Mouse (Mus musculus) midbrain, embryonic 11.5 days (tissue): ENCODE measurements at regions not wholly inside any gene's neighbourhood (a gene's known extent, or its start where the extent isn't known, plus 50 kb on each side); places are given as distances from the start of the nearest gene placed in this dataset.

Source experiments
- ATAC-seq: fragments of 200-750 bp; cut with Nextera tagmentation; 2 replicates; pipeline ENCODE4 v1.8.0; 2017; ENCODE audit warnings: moderate TSS enrichment, moderate library complexity; ENCODE audit not compliant: low FRiP score
- DNase-seq: peaks from one replicate; pipeline ENCODE4 v3.0.0; 2015; ENCODE audit warnings: low spot score; ENCODE audit errors: missing footprints
- H3K27ac ChIP-seq: fragments of 300-500 bp; sonication (generic); 2 replicates; pipeline ENCODE4 v1.5.1; 2014; ENCODE audit warnings: low read depth, low read length
- H3K27me3 ChIP-seq: fragments of 300-500 bp; sonication (generic); 2 replicates; pipeline ENCODE4 v1.6.1; 2014; ENCODE audit warnings: mild to moderate bottlenecking, low read length, moderate library complexity, mixed read lengths; ENCODE audit not compliant: control insufficient read depth, insufficient read depth
- H3K36me3 ChIP-seq: fragments of 300-500 bp; sonication (generic); 2 replicates; pipeline ENCODE4 v1.6.1; 2014; ENCODE audit warnings: mild to moderate bottlenecking, low read length, moderate library complexity, mixed read lengths; ENCODE audit not compliant: control insufficient read depth, insufficient read depth
- H3K4me1 ChIP-seq: fragments of 300-500 bp; sonication (generic); 2 replicates; pipeline ENCODE4 v1.6.1; 2014; ENCODE audit warnings: low read length; ENCODE audit not compliant: control insufficient read depth, insufficient read depth
- H3K4me2 ChIP-seq: fragments of 300-500 bp; sonication (generic); 2 replicates; pipeline ENCODE4 v1.6.1; 2014; ENCODE audit warnings: mild to moderate bottlenecking, moderate library complexity
- H3K4me3 ChIP-seq: fragments of 300-500 bp; sonication (generic); 2 replicates; pipeline ENCODE4 v1.5.1; 2014; ENCODE audit warnings: low read depth, low read length
- H3K9ac ChIP-seq: fragments of 300-500 bp; sonication (generic); 2 replicates; pipeline ENCODE4 v1.6.1; 2014; ENCODE audit warnings: low read length
- H3K9me3 ChIP-seq: fragments of 300-500 bp; sonication (generic); 2 replicates; pipeline ENCODE4 v1.6.1; 2016; ENCODE audit warnings: low read length; ENCODE audit not compliant: control insufficient read depth
- WGBS: fragments of 180-500 bp; shearing (Covaris S2); extraction: QIAGEN DNeasy Blood & Tissue Kit; methylation state at CpG from one replicate; pipeline ENCODE4 v1.1.7; 2014; 5-methylcytosine and 5-hydroxymethylcytosine counted together

GRCm38 (mm10) chr2:28304712-28305111 lies 111.9 kb downstream of the Olfm1 start:
- Histone ChIP-seq H3K4me1 (no peaks in the 10 kb centered on the region), H3K27ac (no peak overlapping the region), H3K4me3 (no peak overlapping the region), H3K4me2 (no peak overlapping the region), H3K9me3 (no peaks in the 10 kb centered on the region), H3K36me3 (no peaks in the 10 kb centered on the region), H3K9ac (no peak overlapping the region), H3K27me3 (no peaks in the 10 kb centered on the region)
- DNase-seq (peak; percentile 88), ATAC-seq (no peak)
- WGBS: 8% methylated on average over 3 of the region's 3 CpGs

- H3K9ac ChIP-seq: no peak overlapping the region
- no peak overlapping the region for H3K4me2 ChIP-seq
- WGBS: 91% methylated on average over 5 of the region's 5 CpGs
- DNase-seq (no peak), ATAC-seq (no peak)
- no peak overlapping the region for H3K27ac ChIP-seq
- no peak overlapping the region for H3K4me3 ChIP-seq
- H3K27me3 ChIP-seq: no peaks in the 10 kb centered on the region
- no peaks in the 10 kb centered on the region for H3K9me3 ChIP-seq
- H3K36me3 ChIP-seq: no peaks in the 10 kb centered on the region
- H3K4me1 ChIP-seq: no peaks in the 10 kb centered on the region
Observed at GRCm38 (mm10) chr2:28309122-28309521, 116.3 kb downstream of the Olfm1 start.

- no peak overlapping the region for H3K4me2 ChIP-seq
- ATAC-seq: no peak
- no peaks in the 10 kb centered on the region for H3K4me1 ChIP-seq
- H3K27ac ChIP-seq: no peak overlapping the region
- no peaks in the 10 kb centered on the region for H3K9me3 ChIP-seq
- 83% methylated on average over 6 of the region's 6 CpGs for WGBS
- no peak overlapping the region for H3K4me3 ChIP-seq
- no peaks in the 10 kb centered on the region for H3K36me3 ChIP-seq
- no peak overlapping the region for H3K9ac ChIP-seq
- H3K27me3 ChIP-seq: no peaks in the 10 kb centered on the region
- DNase-seq: peak; percentile 33
Observed at GRCm38 (mm10) chr2:28312212-28312611, 119.4 kb downstream of the Olfm1 start.

GRCm38 (mm10) chr2:28325502-28325901 lies 121.1 kb upstream of the Ppp1r26 start:
- Histone ChIP-seq H3K9ac (no peak overlapping the region), H3K4me2 (no peak overlapping the region), H3K36me3 (no peaks in the 10 kb centered on the region), H3K9me3 (no peaks in the 10 kb centered on the region), H3K27me3 (no peaks in the 10 kb centered on the region), H3K4me3 (no peak overlapping the region), H3K27ac (no peak overlapping the region), H3K4me1 (no peaks in the 10 kb centered on the region)
- ATAC-seq (no peak), DNase-seq (no peak)
- 83% methylated on average over 11 of the region's 11 CpGs for WGBS

- H3K4me3 ChIP-seq: no peak overlapping the region
- H3K27ac ChIP-seq: no peak overlapping the region
- ATAC-seq: no peak
- no peaks in the 10 kb centered on the region for H3K36me3 ChIP-seq
- H3K9me3 ChIP-seq: no peaks in the 10 kb centered on the region
- H3K4me1 ChIP-seq: no peaks in the 10 kb centered on the region
- 86% methylated on average over 6 of the region's 6 CpGs for WGBS
- no peak overlapping the region for H3K4me2 ChIP-seq
- H3K27me3 ChIP-seq: no peaks in the 10 kb centered on the region
- no peak for DNase-seq
- H3K9ac ChIP-seq: no peak overlapping the region
Observed at GRCm38 (mm10) chr2:28326056-28326455, 120.5 kb upstream of the Ppp1r26 start.

- 80% methylated on average over 3 of the region's 3 CpGs for WGBS
- Histone ChIP-seq H3K9ac (no peak overlapping the region), H3K4me2 (no peak overlapping the region), H3K27ac (no peak overlapping the region), H3K36me3 (no peaks in the 10 kb centered on the region), H3K4me1 (no peaks in the 10 kb centered on the region), H3K4me3 (no peak overlapping the region), H3K27me3 (no peaks in the 10 kb centered on the region), H3K9me3 (no peaks in the 10 kb centered on the region)
- ATAC-seq (no peak), DNase-seq (no peak)
Observed at GRCm38 (mm10) chr2:28326682-28327081, 119.9 kb upstream of the Ppp1r26 start.

GRCm38 (mm10) chr2:28329130-28329529 lies 117.5 kb upstream of the Ppp1r26 start:
- Histone ChIP-seq H3K9me3 (no peaks in the 10 kb centered on the region), H3K4me2 (no peak overlapping the region), H3K4me1 (no peaks in the 10 kb centered on the region), H3K9ac (no peak overlapping the region), H3K27ac (no peak overlapping the region), H3K27me3 (no peaks in the 10 kb centered on the region), H3K36me3 (no peaks in the 10 kb centered on the region), H3K4me3 (no peak overlapping the region)
- ATAC-seq: no peak
- 88% methylated on average over 5 of the region's 5 CpGs for WGBS
- DNase-seq: no peak

- H3K4me1 ChIP-seq: peaks cover 7% of the 10 kb centered on the region
- no peak overlapping the region for H3K27ac ChIP-seq
- no peaks in the 10 kb centered on the region for H3K36me3 ChIP-seq
- no peaks in the 10 kb centered on the region for H3K27me3 ChIP-seq
- H3K4me3 ChIP-seq: no peak overlapping the region
- no peak overlapping the region for H3K9ac ChIP-seq
- ATAC-seq (no peak), DNase-seq (no peak)
- H3K9me3 ChIP-seq: no peaks in the 10 kb centered on the region
- no peak overlapping the region for H3K4me2 ChIP-seq
- WGBS: 42% methylated on average over 9 of the region's 9 CpGs
Observed at GRCm38 (mm10) chr2:28335141-28335789, 111.3 kb upstream of the Ppp1r26 start.

GRCm38 (mm10) chr2:28335810-28336209 lies 110.8 kb upstream of the Ppp1r26 start:
- Histone ChIP-seq H3K27ac (no peak overlapping the region), H3K9ac (no peak overlapping the region), H3K36me3 (no peaks in the 10 kb centered on the region), H3K4me3 (no peak overlapping the region), H3K27me3 (no peaks in the 10 kb centered on the region), H3K4me1 (peaks cover 7% of the 10 kb centered on the region), H3K9me3 (no peaks in the 10 kb centered on the region), H3K4me2 (no peak overlapping the region)
- DNase-seq (no peak), ATAC-seq (no peak)
- WGBS: 82% methylated on average over 3 of the region's 3 CpGs
